Comparison of ENCODE assay signal across 8 mouse cellular contexts in the genomic region with DNA sequence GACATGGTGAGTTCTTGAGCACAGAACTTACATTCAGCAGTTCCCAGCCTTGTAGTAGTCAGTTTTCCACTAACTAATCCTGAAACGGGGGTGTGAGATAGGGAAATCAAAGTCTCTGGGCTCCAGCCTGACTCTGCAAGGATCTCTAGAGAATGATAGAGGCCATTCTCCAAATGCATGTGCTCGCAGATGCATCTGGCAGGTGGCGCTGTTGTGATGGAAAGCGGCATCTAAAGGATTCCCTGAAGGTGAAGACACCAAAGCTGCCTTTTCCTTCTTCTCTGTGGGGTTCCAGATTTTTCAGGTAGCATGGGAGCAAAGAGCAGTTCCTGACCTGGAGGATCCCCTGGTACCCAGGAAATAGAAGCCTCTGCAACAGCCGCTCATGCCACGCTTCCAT. TPM values are rescaled to one million over a fixed set of nuclear protein-coding genes. Genes with fewer than 3 reads are reported as not detected.
DNase-seq lines count a peak whose midpoint lies in the region; ATAC-seq and TF ChIP-seq lines count a peak whose summit lies in the region.

No protein-coding gene starts in this region.

- no peak for ATAC-seq in forebrain, embryonic 16.5 days
- ATAC-seq in intestine, postnatal 0 days = peak; percentile 33; the same call in 1 of the 2 replicates
- peak; percentile 28; the same call in 1 of the 2 replicates for ATAC-seq in limb, embryonic 14.5 days (ENCODE audit: low FRiP score, low read depth)
- 0 out of 2 replicates have a peak, but pooled peaks have one; percentile 28 for ATAC-seq in neural tube, embryonic 13.5 days (ENCODE audit: low read depth)

- TF ChIP-seq POLR2A in limb, embryonic 14.5 days (IDR thresholded peaks at IDR 0.05; ENCODE audit: borderline replicate concordance, extremely low read depth, insufficient read depth, insufficient read length) = no peak

- no peak overlapping the region for H3K4me3 ChIP-seq in forebrain, embryonic 16.5 days (replicated peaks; ENCODE audit: low read length)
- H3K4me3 ChIP-seq in intestine, postnatal 0 days (ENCODE audit: low read depth, low read length) = no peak overlapping the region
- no peak overlapping the region for H3K4me3 ChIP-seq in limb, embryonic 14.5 days (replicated peaks; ENCODE audit: low read length)
- no peak overlapping the region for H3K4me3 ChIP-seq in neural tube, embryonic 13.5 days

- peaks cover 5% of the 10 kb centered on the region; the same call in 1 of the 2 replicates for H3K27me3 ChIP-seq in forebrain, embryonic 16.5 days (replicated peaks; ENCODE audit: control insufficient read depth, insufficient read depth, low read length)
- H3K27me3 ChIP-seq in intestine, postnatal 0 days (replicated peaks; ENCODE audit: control insufficient read depth, insufficient read depth, low read length) = no peaks in the 10 kb centered on the region
- no peaks in the 10 kb centered on the region for H3K27me3 ChIP-seq in limb, embryonic 14.5 days (ENCODE audit: control insufficient read depth, insufficient read depth, low read length)
- H3K27me3 ChIP-seq in neural tube, embryonic 13.5 days = peaks cover 2% of the 10 kb centered on the region; the same call in 1 of the 2 replicates

- DNase-seq in ovary, postnatal 10 days (ENCODE audit: low spot score) = peak; percentile 27
- DNase-seq in ovary, adult 18-20 months (ENCODE audit: low spot score) = no peak
- DNase-seq in brain, embryonic 18.5 days (ENCODE audit: low read depth, low spot score) = peak; percentile 46
- DNase-seq in limb, embryonic 14.5 days (ENCODE audit: low spot score) = peak; percentile 63
- DNase-seq in urinary bladder, postnatal 25 days (ENCODE audit: low spot score) = peak; percentile 60

- no peaks in the 10 kb centered on the region for H3K9me3 ChIP-seq in forebrain, embryonic 16.5 days (ENCODE audit: control insufficient read depth, low read length)
- H3K9me3 ChIP-seq in intestine, postnatal 0 days (ENCODE audit: control insufficient read depth) = no peaks in the 10 kb centered on the region
- H3K9me3 ChIP-seq in limb, embryonic 14.5 days (ENCODE audit: control insufficient read depth, low read length) = no peaks in the 10 kb centered on the region
- H3K9me3 ChIP-seq in neural tube, embryonic 13.5 days = no peaks in the 10 kb centered on the region

- peak overlapping the region; percentile 26; the same call in 1 of the 2 replicates for H3K9ac ChIP-seq in forebrain, embryonic 16.5 days (replicated peaks; ENCODE audit: low read depth, low read length)
- H3K9ac ChIP-seq in intestine, postnatal 0 days (ENCODE audit: low read depth, low read length) = no peak overlapping the region
- H3K9ac ChIP-seq in limb, embryonic 14.5 days (ENCODE audit: low read depth, low read length, severe bottlenecking) = no peak overlapping the region
- H3K9ac ChIP-seq in neural tube, embryonic 13.5 days = peak overlapping the region; percentile 34; the same call in 1 of the 2 replicates

- no peak overlapping the region; the same call in 1 of the 2 replicates for H3K4me2 ChIP-seq in forebrain, embryonic 16.5 days (ENCODE audit: low read length)
- H3K4me2 ChIP-seq in intestine, postnatal 0 days (replicated peaks; ENCODE audit: low read depth) = 0 out of 2 replicates have a peak overlapping the region, but pooled peaks have one; percentile 9
- H3K4me2 ChIP-seq in limb, embryonic 14.5 days (replicated peaks; ENCODE audit: low read depth, low read length, severe bottlenecking) = no peak overlapping the region
- H3K4me2 ChIP-seq in neural tube, embryonic 13.5 days = peak overlapping the region; percentile 13; the same call in 1 of the 2 replicates

- 15% methylated on average over 6 of the region's 6 CpGs for WGBS in forebrain, embryonic 16.5 days
- 9% methylated on average over 6 of the region's 6 CpGs for WGBS in intestine, postnatal 0 days
- WGBS in limb, embryonic 14.5 days = 24% methylated on average over 6 of the region's 6 CpGs
- 11% methylated on average over 6 of the region's 6 CpGs for WGBS in neural tube, embryonic 13.5 days

- H3K27ac ChIP-seq in forebrain, embryonic 16.5 days (ENCODE audit: low read length) = no peak overlapping the region
- no peak overlapping the region for H3K27ac ChIP-seq in intestine, postnatal 0 days (ENCODE audit: low read depth, low read length)
- H3K27ac ChIP-seq in limb, embryonic 14.5 days (replicated peaks; ENCODE audit: low read depth, low read length) = no peak overlapping the region
- no peak overlapping the region for H3K27ac ChIP-seq in neural tube, embryonic 13.5 days (replicated peaks)

- TF ChIP-seq CTCF in intestine, postnatal 0 days (IDR thresholded peaks at IDR 0.05; ENCODE audit: low read depth) = peak; percentile 83

- no peaks in the 10 kb centered on the region for H3K36me3 ChIP-seq in forebrain, embryonic 16.5 days (ENCODE audit: control insufficient read depth, insufficient read depth)
- H3K36me3 ChIP-seq in intestine, postnatal 0 days (ENCODE audit: control insufficient read depth, insufficient read depth) = peaks cover 27% of the 10 kb centered on the region
- peaks cover 22% of the 10 kb centered on the region for H3K36me3 ChIP-seq in limb, embryonic 14.5 days (ENCODE audit: control insufficient read depth, insufficient read depth, low read length)
- H3K36me3 ChIP-seq in neural tube, embryonic 13.5 days = no peaks in the 10 kb centered on the region

- peaks cover 26% of the 10 kb centered on the region for H3K4me1 ChIP-seq in forebrain, embryonic 16.5 days (replicated peaks; ENCODE audit: control insufficient read depth, insufficient read depth, low read length)
- no peaks in the 10 kb centered on the region for H3K4me1 ChIP-seq in intestine, postnatal 0 days (replicated peaks; ENCODE audit: control insufficient read depth, insufficient read depth, low read length)
- H3K4me1 ChIP-seq in limb, embryonic 14.5 days (ENCODE audit: control insufficient read depth, insufficient read depth, low read length) = no peaks in the 10 kb centered on the region
- H3K4me1 ChIP-seq in neural tube, embryonic 13.5 days (replicated peaks) = peaks cover 26% of the 10 kb centered on the region

RNA-seq across cellular contexts. Expression of gene Slc6a21, which starts 23.0 kb away (rescaled TPM):
- polyA plus RNA-seq in forebrain, embryonic 16.5 days (2015; fragmentation: Nextera tagmentation; extraction: Ambion mirVana) = not detected in 2 replicates
- not detected in 2 replicates for polyA plus RNA-seq in intestine, postnatal 0 days (2015; fragmentation: Nextera tagmentation; extraction: Ambion mirVana)
- not detected in 2 replicates for polyA plus RNA-seq in limb, embryonic 14.5 days (2012; rRNA removed)
- polyA plus RNA-seq in limb, embryonic 14.5 days (2014; fragmentation: Nextera tagmentation; extraction: Ambion mirVana) = not detected in 2 replicates
- not detected in 2 replicates for polyA plus RNA-seq in neural tube, embryonic 13.5 days (2015; fragmentation: Nextera tagmentation; extraction: Ambion mirVana)

RNA-seq across cellular contexts. Expression of gene Trpm4, which starts 33.3 kb away (rescaled TPM):
- 8.2 and 10.1 TPM in 2 replicates for polyA plus RNA-seq in forebrain, embryonic 16.5 days (2015; fragmentation: Nextera tagmentation; extraction: Ambion mirVana)
- 49.4 and 55.1 TPM in 2 replicates for polyA plus RNA-seq in intestine, postnatal 0 days (2015; fragmentation: Nextera tagmentation; extraction: Ambion mirVana)
- 42.6 and 46.1 TPM in 2 replicates for polyA plus RNA-seq in limb, embryonic 14.5 days (2012; rRNA removed)
- polyA plus RNA-seq in limb, embryonic 14.5 days (2014; fragmentation: Nextera tagmentation; extraction: Ambion mirVana) = 15.8 TPM in 2 replicates
- polyA plus RNA-seq in neural tube, embryonic 13.5 days (2015; fragmentation: Nextera tagmentation; extraction: Ambion mirVana) = 7.1 and 7.2 TPM in 2 replicates

RNA-seq across cellular contexts. Expression of gene Hrc, which starts 34.8 kb away (rescaled TPM):
- 0.60 TPM in 1 of 2 replicates, not detected in the other for polyA plus RNA-seq in forebrain, embryonic 16.5 days (2015; fragmentation: Nextera tagmentation; extraction: Ambion mirVana)
- polyA plus RNA-seq in intestine, postnatal 0 days (2015; fragmentation: Nextera tagmentation; extraction: Ambion mirVana) = 0.76 and 0.88 TPM in 2 replicates
- polyA plus RNA-seq in limb, embryonic 14.5 days (2012; rRNA removed) = 9.5 and 17.9 TPM in 2 replicates
- 4.1 and 5.9 TPM in 2 replicates for polyA plus RNA-seq in limb, embryonic 14.5 days (2014; fragmentation: Nextera tagmentation; extraction: Ambion mirVana)
- polyA plus RNA-seq in neural tube, embryonic 13.5 days (2015; fragmentation: Nextera tagmentation; extraction: Ambion mirVana) = 0.55 and 0.74 TPM in 2 replicates

RNA-seq across cellular contexts. Expression of gene Slc6a16, which starts 59.4 kb away (rescaled TPM):
- 0.30 and 0.47 TPM in 2 replicates for polyA plus RNA-seq in forebrain, embryonic 16.5 days (2015; fragmentation: Nextera tagmentation; extraction: Ambion mirVana)
- not detected in 2 replicates for polyA plus RNA-seq in intestine, postnatal 0 days (2015; fragmentation: Nextera tagmentation; extraction: Ambion mirVana)
- 0.18 and 0.29 TPM in 2 replicates for polyA plus RNA-seq in limb, embryonic 14.5 days (2012; rRNA removed)
- 0.21 TPM in 1 of 2 replicates, not detected in the other for polyA plus RNA-seq in limb, embryonic 14.5 days (2014; fragmentation: Nextera tagmentation; extraction: Ambion mirVana)
- polyA plus RNA-seq in neural tube, embryonic 13.5 days (2015; fragmentation: Nextera tagmentation; extraction: Ambion mirVana) = 0.18 and 0.27 TPM in 2 replicates

Comparison
In these comparisons a context has a peak if more than half of its experiments do, and no peak if none do; other contexts are left out.
1. H3K4me2 ChIP-seq: peak in intestine, postnatal 0 days (single experiment) and neural tube, embryonic 13.5 days (single experiment); none in forebrain, embryonic 16.5 days (single experiment) and limb, embryonic 14.5 days (single experiment).
2. H3K9ac ChIP-seq: peak in forebrain, embryonic 16.5 days (single experiment) and neural tube, embryonic 13.5 days (single experiment); none in intestine, postnatal 0 days (single experiment) and limb, embryonic 14.5 days (single experiment).